Mouse (Mus musculus): ENCODE measurements around the gene Shprh. TPM values are rescaled to one million over a fixed set of nuclear protein-coding genes. Genes with fewer than 3 reads are reported as not detected.

The Shprh gene
- 19.9 and 20.2 TPM in 2 replicates for polyA plus RNA-seq (2015; fragmentation: Nextera tagmentation; extraction: Ambion mirVana)

DNA sequence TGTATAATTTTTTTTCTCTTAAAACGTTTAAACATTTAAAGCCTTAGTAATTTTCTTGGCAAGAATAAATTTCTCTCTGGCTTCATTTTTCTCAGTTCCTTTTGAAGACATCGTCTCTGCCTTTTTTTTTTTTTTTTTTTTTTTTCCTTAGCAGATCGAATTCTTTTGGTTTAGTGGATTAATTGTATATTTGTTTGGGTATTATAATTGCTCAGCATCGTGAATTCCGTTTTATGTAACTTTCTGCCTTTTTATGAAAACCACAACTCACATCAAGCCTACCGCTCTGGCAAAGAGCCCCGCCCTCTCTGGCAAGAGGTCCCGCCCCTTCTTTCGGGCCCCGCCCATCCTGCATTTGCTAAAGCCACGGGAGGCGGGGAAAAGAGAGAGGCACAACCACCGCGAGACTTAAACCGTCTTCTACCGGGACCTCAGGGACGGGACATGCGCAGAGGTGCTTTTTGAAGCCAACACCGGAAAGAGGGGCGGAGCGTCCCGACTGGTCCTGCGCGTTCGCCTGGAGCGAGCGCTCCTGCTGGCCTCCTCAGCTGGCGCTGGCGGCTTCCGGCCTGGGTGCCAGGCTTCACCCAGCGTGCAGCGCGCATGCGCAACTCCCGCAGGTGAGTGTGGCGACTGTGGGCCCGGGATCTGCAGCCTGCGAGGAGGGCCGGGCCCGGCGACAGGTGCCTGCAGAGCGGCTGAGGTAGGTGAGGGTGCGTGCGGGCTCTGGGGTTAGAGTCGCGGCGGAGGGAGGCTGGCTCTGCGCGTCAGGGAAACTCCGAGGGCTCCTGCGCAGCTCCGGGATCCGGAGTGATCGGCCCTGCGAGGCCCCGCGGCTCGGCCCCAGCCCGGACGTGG lies at the start of gene Shprh:
Shprh (plus strand) TSS at position 544 of the 858 bp plus-strand sequence.
- Histone ChIP-seq H3K4me2 (peak within 1 kb of the TSS; percentile 79), H3K27me3 (no peaks in the 10 kb centered on the region), H3K36me3 (peaks cover 18% of the 10 kb centered on the region), H3K9me3 (no peaks in the 10 kb centered on the region), H3K27ac (peak within 1 kb of the TSS; percentile 83), H3K4me1 (peaks cover 24% of the 10 kb centered on the region), H3K9ac (peak within 1 kb of the TSS; percentile 92), H3K4me3 (peak within 1 kb of the TSS; percentile 98)
- under 1% methylated on average over 56 of the region's 60 CpGs for WGBS
- ATAC-seq (ENCODE audit: insufficient number of reproducible peaks, insufficient read depth, low FRiP score, low TSS enrichment, low read depth) = peak; percentile 98

DNA sequence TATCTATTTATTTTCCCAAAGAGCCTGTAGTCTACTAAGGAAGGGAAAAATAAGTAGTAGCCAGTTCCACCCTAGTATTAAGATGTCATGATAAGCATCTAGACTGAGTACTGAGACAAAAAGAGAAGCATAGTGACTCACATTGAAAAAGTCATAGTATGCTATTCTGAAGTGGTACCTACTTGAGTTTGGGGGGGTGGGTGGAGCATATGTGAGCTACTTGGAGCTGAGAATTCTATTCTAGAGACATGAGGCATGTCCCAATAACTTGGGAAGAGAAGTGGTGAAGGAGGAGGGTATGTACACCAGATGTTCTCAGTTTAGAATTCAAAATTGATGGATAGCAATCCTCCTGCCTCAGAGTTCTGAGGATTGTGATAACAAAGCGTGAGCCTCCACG lies 27.4 kb upstream of the Shprh start:
- Histone ChIP-seq H3K36me3 (no peaks in the 10 kb centered on the region), H3K9me3 (no peaks in the 10 kb centered on the region), H3K27ac (no peak overlapping the region), H3K4me2 (no peak overlapping the region), H3K4me3 (no peak overlapping the region), H3K9ac (no peak overlapping the region), H3K27me3 (no peaks in the 10 kb centered on the region), H3K4me1 (no peaks in the 10 kb centered on the region)
- WGBS = 88% methylated on average over 2 of the region's 2 CpGs
- ATAC-seq (ENCODE audit: insufficient number of reproducible peaks, insufficient read depth, low FRiP score, low TSS enrichment, low read depth) = no peak

DNA sequence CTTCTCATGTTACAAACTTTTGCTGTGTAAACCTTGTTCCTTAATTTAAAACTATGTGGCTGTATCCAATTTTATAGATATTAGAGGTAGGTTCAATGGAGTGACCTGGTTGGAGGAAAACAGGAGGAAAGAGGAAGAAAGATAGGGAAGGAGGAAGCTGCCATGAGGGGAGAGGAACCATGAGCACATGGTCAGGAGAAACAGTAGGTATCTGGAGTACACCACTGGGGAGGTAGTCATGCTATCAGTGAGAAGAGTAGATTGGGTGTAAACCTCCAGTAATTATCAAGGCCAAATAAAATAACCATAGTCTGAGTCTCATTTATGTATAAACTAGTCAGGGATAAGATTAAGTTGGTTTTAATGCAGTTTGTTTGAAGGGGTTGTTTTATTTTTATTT lies 3.6 kb upstream of the Shprh start:
- Histone ChIP-seq H3K4me3 (no peak overlapping the region), H3K27me3 (no peaks in the 10 kb centered on the region), H3K9ac (no peak overlapping the region), H3K4me2 (no peak overlapping the region), H3K27ac (no peak overlapping the region), H3K36me3 (no peaks in the 10 kb centered on the region), H3K9me3 (no peaks in the 10 kb centered on the region), H3K4me1 (peaks cover 6% of the 10 kb centered on the region)
- no peak for ATAC-seq (ENCODE audit: insufficient number of reproducible peaks, insufficient read depth, low FRiP score, low TSS enrichment, low read depth)

DNA sequence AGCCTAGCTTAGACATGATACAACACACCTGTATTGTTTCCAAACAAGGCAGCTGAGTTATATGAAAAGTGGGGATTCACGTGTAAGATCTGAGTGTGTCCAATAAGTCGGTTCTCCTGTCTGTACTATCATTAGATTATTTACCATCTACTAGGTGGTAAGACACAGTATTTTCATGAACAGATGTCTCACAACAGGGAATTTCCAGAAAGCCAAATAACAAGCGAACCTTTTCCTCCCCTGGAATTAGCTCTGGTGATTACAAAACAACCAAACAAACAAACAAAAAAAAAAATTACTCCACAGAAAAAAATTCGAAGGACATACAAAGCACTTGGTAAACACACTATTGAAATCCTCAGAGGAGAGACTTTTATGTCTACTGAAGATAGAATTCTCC lies 781 bp upstream of the Shprh start:
- Histone ChIP-seq H3K4me1 (peaks cover 24% of the 10 kb centered on the region), H3K36me3 (peaks cover 18% of the 10 kb centered on the region), H3K9ac (no peak overlapping the region), H3K4me3 (no peak overlapping the region; the same call in 1 of the 2 replicates), H3K27me3 (no peaks in the 10 kb centered on the region), H3K27ac (no peak overlapping the region), H3K9me3 (no peaks in the 10 kb centered on the region), H3K4me2 (peak overlapping the region; percentile 79; the same call in 1 of the 2 replicates)
- 84% methylated on average over 4 of the region's 4 CpGs for WGBS
- no peak for ATAC-seq (ENCODE audit: insufficient number of reproducible peaks, insufficient read depth, low FRiP score, low TSS enrichment, low read depth)

DNA sequence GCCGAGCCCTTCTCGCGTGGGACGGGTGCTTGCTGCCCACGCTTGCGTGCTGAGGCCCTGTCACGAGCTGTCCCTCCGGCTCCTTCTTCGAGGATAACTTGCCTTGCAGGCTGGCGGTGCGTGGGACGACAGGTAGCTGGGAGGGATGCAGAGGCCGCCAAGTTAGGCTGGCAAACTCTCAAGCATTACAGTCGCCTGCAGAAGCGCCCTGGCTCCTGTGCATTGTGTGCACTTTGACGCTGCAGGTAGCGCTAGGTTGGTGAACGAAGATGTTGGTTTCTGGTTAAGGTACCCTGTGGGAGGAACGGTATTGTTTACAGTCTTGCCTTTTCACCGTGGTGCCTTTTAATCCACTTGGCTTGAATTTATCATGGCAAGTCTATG lies 507 bp downstream of the Shprh start:
- H3K9me3 ChIP-seq = no peaks in the 10 kb centered on the region
- peak overlapping the region; percentile 98 for H3K4me3 ChIP-seq
- WGBS = under 1% methylated on average over 20 of the region's 20 CpGs
- H3K9ac ChIP-seq = peak overlapping the region; percentile 92
- ATAC-seq (ENCODE audit: insufficient number of reproducible peaks, insufficient read depth, low FRiP score, low TSS enrichment, low read depth) = no peak
- no peaks in the 10 kb centered on the region for H3K27me3 ChIP-seq
- H3K4me1 ChIP-seq = peaks cover 24% of the 10 kb centered on the region
- H3K36me3 ChIP-seq = peaks cover 20% of the 10 kb centered on the region
- peak overlapping the region; percentile 83 for H3K27ac ChIP-seq
- H3K4me2 ChIP-seq = peak overlapping the region; percentile 79

DNA sequence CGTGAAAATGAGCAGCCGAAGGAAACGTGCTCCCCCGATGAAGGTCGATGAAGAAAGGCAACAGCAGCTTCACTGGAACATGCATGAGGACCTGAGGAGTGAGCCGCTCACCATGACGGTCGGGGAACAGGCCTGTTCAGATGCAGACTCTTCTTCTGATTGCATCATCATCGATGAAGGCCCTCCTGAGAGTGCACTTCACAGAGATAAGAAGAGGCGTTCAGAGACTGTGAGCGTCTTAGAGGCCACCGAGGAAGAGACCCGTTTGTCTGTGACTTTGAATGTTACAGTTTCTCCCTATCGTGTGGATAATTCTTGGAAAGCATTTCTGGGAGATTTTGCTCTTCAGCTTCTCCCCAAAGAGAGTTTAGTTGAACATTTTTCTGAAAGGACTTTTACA lies 2.4 kb downstream of the Shprh start:
- no peak for ATAC-seq (ENCODE audit: insufficient number of reproducible peaks, insufficient read depth, low FRiP score, low TSS enrichment, low read depth)
- Histone ChIP-seq H3K9me3 (no peaks in the 10 kb centered on the region), H3K4me2 (no peak overlapping the region), H3K27me3 (no peaks in the 10 kb centered on the region), H3K4me1 (peaks cover 24% of the 10 kb centered on the region), H3K27ac (no peak overlapping the region), H3K9ac (no peak overlapping the region), H3K36me3 (peaks cover 28% of the 10 kb centered on the region), H3K4me3 (no peak overlapping the region)
- 95% methylated on average over 14 of the region's 14 CpGs for WGBS

DNA sequence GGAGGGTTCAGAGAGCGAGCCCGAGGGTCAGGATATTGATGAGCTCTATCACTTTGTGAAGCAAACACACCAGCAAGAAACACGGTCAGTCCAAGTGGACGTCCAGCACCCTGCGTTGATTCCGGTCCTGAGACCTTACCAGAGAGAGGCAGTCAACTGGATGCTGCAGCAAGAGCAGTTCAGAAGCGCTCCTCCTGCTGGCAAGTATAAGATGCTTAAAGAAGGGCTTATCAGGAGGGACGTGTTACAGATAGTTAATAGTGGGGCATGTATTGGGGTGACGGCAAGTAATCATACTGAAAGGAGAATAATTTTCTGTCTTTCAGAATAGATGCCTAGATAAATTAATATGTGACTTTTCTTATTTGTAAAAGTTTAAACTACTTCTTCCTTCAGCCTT lies 7.8 kb downstream of the Shprh start:
- WGBS = 89% methylated on average over 9 of the region's 9 CpGs
- peaks cover 49% of the 10 kb centered on the region for H3K36me3 ChIP-seq
- H3K4me2 ChIP-seq = no peak overlapping the region
- no peak overlapping the region for H3K27ac ChIP-seq
- peaks cover 8% of the 10 kb centered on the region for H3K4me1 ChIP-seq
- H3K27me3 ChIP-seq = no peaks in the 10 kb centered on the region
- no peak overlapping the region for H3K9ac ChIP-seq
- no peak for ATAC-seq (ENCODE audit: insufficient number of reproducible peaks, insufficient read depth, low FRiP score, low TSS enrichment, low read depth)
- no peak overlapping the region for H3K4me3 ChIP-seq
- no peaks in the 10 kb centered on the region for H3K9me3 ChIP-seq

DNA sequence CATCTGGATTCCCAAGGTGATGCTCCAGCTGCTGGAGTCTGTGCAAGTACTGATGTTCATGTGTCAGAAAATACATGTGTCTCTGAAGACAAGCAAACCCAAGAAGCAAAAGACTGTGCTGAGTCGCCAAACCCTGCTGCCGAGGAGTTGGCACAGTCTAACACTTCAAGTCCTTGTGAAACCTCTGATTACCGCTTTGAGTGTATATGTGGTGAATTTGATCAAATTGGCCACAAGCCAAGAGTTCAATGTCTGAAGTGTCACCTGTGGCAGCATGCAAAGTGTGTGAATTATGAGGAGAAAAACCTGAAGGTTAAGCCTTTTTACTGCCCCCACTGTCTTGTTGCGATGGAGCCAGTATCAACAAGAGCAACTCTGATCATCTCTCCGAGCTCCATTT lies 15.3 kb downstream of the Shprh start:
- no peaks in the 10 kb centered on the region for H3K4me1 ChIP-seq
- no peak overlapping the region for H3K27ac ChIP-seq
- WGBS = 93% methylated on average over 5 of the region's 5 CpGs
- H3K27me3 ChIP-seq = no peaks in the 10 kb centered on the region
- H3K9ac ChIP-seq = no peak overlapping the region
- no peak overlapping the region for H3K4me2 ChIP-seq
- peaks cover 71% of the 10 kb centered on the region for H3K36me3 ChIP-seq
- H3K4me3 ChIP-seq = no peak overlapping the region
- ATAC-seq (ENCODE audit: insufficient number of reproducible peaks, insufficient read depth, low FRiP score, low TSS enrichment, low read depth) = no peak
- no peaks in the 10 kb centered on the region for H3K9me3 ChIP-seq

DNA sequence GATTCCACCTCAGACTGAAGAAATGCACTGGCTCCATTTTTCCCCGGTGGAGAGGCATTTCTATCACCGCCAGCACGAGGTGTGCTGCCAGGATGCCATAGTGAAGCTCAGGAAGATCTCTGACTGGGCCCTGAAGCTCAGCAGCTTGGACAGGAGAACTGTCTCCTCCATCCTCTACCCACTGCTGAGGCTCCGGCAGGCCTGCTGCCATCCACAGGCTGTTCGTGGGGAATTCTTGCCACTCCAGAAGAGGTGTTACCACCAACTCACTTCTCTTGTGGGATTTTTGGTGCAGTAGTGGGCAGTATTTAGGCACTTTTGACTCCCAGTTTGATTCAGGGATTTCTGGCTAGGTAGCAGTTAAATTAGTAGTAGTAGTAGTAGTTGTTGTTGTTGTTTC lies 21.0 kb downstream of the Shprh start:
- Histone ChIP-seq H3K27me3 (no peaks in the 10 kb centered on the region), H3K9ac (no peak overlapping the region), H3K4me3 (no peak overlapping the region), H3K4me1 (no peaks in the 10 kb centered on the region), H3K4me2 (no peak overlapping the region), H3K27ac (no peak overlapping the region), H3K36me3 (peaks cover 78% of the 10 kb centered on the region), H3K9me3 (no peaks in the 10 kb centered on the region)
- no peak for ATAC-seq (ENCODE audit: insufficient number of reproducible peaks, insufficient read depth, low FRiP score, low TSS enrichment, low read depth)
- WGBS = 94% methylated on average over 5 of the region's 5 CpGs

DNA sequence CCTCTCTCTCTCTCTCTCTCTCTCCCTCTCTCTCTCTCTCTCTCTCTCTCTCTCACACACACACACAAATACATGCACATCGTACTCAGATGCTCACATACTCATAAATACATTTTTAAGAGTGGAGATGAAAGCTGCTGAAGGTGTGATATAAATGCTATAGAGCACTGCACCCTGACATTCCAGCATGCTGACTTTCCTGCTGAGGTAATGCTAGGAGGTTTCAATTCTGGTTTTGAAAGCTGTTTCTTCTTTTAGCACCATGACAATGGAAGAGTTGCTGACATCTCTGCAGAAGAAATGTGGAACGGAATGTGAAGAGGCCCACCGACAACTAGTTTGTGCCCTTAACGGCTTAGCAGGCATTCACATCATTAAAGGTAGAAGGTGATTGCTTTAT lies 22.4 kb downstream of the Shprh start:
- Histone ChIP-seq H3K4me3 (no peak overlapping the region), H3K4me1 (no peaks in the 10 kb centered on the region), H3K9ac (no peak overlapping the region), H3K9me3 (no peaks in the 10 kb centered on the region), H3K4me2 (no peak overlapping the region), H3K36me3 (peaks cover 72% of the 10 kb centered on the region), H3K27ac (no peak overlapping the region), H3K27me3 (no peaks in the 10 kb centered on the region)
- 91% methylated on average over 4 of the region's 4 CpGs for WGBS
- no peak for ATAC-seq (ENCODE audit: insufficient number of reproducible peaks, insufficient read depth, low FRiP score, low TSS enrichment, low read depth)

DNA sequence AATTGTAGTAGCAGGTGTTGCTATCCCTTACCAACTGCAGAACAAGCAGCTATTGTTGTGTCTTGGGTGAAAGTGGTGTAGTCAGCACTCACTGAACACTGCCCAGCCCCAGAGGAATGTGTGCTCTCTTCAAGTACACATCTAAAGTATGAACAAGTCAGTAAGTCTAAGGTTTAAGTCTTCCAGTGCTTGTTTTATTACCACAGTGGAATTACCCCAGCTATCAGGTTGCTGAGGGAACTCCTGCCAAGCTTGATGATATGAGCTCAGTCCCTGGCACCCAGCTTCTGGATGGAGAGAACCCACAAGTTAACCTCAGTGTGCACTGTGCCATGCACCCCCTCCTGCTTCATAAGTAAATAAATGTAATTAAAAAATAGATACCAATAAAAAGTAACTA lies 23.3 kb downstream of the Shprh start:
- H3K4me2 ChIP-seq = no peak overlapping the region
- no peaks in the 10 kb centered on the region for H3K9me3 ChIP-seq
- H3K36me3 ChIP-seq = peaks cover 70% of the 10 kb centered on the region
- H3K4me1 ChIP-seq = no peaks in the 10 kb centered on the region
- no peak overlapping the region for H3K9ac ChIP-seq
- no peaks in the 10 kb centered on the region for H3K27me3 ChIP-seq
- H3K4me3 ChIP-seq = no peak overlapping the region
- H3K27ac ChIP-seq = no peak overlapping the region
- no peak for ATAC-seq (ENCODE audit: insufficient number of reproducible peaks, insufficient read depth, low FRiP score, low TSS enrichment, low read depth)

DNA sequence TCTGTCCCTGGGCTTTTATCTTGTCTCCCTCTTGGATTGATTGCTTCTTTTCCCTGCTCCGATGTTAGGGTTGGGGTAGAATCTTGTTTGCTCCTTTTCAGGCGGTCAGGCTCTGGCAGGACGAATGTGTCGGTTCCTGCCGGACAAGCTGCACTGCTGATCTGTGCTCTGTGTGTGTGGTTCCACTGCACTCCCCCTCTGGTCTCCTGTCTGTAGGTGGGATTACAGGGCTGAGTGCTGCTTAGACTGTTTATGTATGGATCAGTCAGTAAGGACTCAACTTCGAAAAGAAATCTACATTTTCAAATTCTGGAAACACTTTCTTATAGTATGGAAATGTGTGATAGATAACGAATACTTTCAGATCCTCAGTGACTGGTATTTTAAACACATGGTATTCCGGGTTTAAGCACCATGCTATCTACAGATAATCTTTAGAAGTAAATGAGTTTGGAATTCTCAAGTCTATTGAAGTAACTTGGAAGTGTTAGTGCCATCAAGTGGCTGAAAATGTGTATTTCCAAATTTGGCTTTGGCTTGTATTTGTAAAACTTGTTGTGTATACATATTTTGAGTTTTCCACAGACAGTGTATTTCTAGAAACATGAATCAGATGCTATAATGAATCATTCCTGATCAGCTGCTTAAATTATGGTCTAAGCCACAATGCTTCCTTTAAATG lies 26.7 kb downstream of the Shprh start:
- Histone ChIP-seq H3K27me3 (no peaks in the 10 kb centered on the region), H3K4me1 (no peaks in the 10 kb centered on the region), H3K36me3 (peaks cover 63% of the 10 kb centered on the region), H3K9me3 (no peaks in the 10 kb centered on the region), H3K4me3 (no peak overlapping the region), H3K27ac (no peak overlapping the region), H3K9ac (no peak overlapping the region), H3K4me2 (no peak overlapping the region)
- 86% methylated on average over 8 of the region's 8 CpGs for WGBS
- no peak for ATAC-seq (ENCODE audit: insufficient number of reproducible peaks, insufficient read depth, low FRiP score, low TSS enrichment, low read depth)

Measured in embryonic facial prominence, embryonic 13.5 days (tissue).